Mouse (Mus musculus): ENCODE measurements around the gene Gk2. TPM values are rescaled to one million over a fixed set of nuclear protein-coding genes. Genes with fewer than 3 reads are reported as not detected.

Gk2 gene
- under 1 TPM in 1 of 3 experiments, not detected in 2; 0.30 TPM for polyA plus RNA-seq (2017; shearing (Covaris generic))

- no peak for ATAC-seq
Measured at GRCm38 (mm10) chr5:97456816-97457215, at the start of gene Gk2. Gene Gk2 (minus strand): TSS chr5:97457021.

GRCm38 (mm10) chr5:97498041-97498440, 41.2 kb upstream of the Gk2 start:
- ATAC-seq: no peak

- ATAC-seq: no peak
Measured at GRCm38 (mm10) chr5:97495488-97496092, 38.8 kb upstream of the Gk2 start.

- no peak for ATAC-seq
Measured at GRCm38 (mm10) chr5:97493421-97493820, 36.6 kb upstream of the Gk2 start.

GRCm38 (mm10) chr5:97486141-97486540, 29.3 kb upstream of the Gk2 start:
- ATAC-seq: no peak

- no peak for ATAC-seq
Measured at GRCm38 (mm10) chr5:97479991-97480390, 23.2 kb upstream of the Gk2 start.

- ATAC-seq: no peak
Measured at GRCm38 (mm10) chr5:97467246-97467645, 10.4 kb upstream of the Gk2 start.

GRCm38 (mm10) chr5:97466430-97467158, 9.8 kb upstream of the Gk2 start:
- no peak for ATAC-seq

GRCm38 (mm10) chr5:97465956-97466355, 9.1 kb upstream of the Gk2 start:
- ATAC-seq: no peak

GRCm38 (mm10) chr5:97462856-97463255, 6.0 kb upstream of the Gk2 start:
- ATAC-seq: no peak

- no peak for ATAC-seq
Measured at GRCm38 (mm10) chr5:97451451-97451850, 5.4 kb downstream of the Gk2 start.

GRCm38 (mm10) chr5:97444191-97444590, 12.6 kb downstream of the Gk2 start:
- no peak for ATAC-seq

GRCm38 (mm10) chr5:97432512-97432911, 24.3 kb downstream of the Gk2 start:
- ATAC-seq: no peak

- no peak for ATAC-seq
Measured at GRCm38 (mm10) chr5:97429976-97430375, 26.8 kb downstream of the Gk2 start.

GRCm38 (mm10) chr5:97421669-97422068, 35.2 kb downstream of the Gk2 start:
- ATAC-seq: no peak

- no peak for ATAC-seq
Measured at GRCm38 (mm10) chr5:97417185-97417584, 39.6 kb downstream of the Gk2 start.

- ATAC-seq: no peak
Measured at GRCm38 (mm10) chr5:97415837-97416236, 41.0 kb downstream of the Gk2 start.

GRCm38 (mm10) chr5:97413716-97414115, 43.1 kb downstream of the Gk2 start:
- no peak for ATAC-seq

GRCm38 (mm10) chr5:97410190-97410589, 46.6 kb downstream of the Gk2 start:
- no peak for ATAC-seq

GRCm38 (mm10) chr5:97409234-97409704, 47.6 kb downstream of the Gk2 start:
- ATAC-seq: no peak
